Mouse (Mus musculus) C2C12 (cell line): ENCODE results near the gene Trp53tg5. TPM values are rescaled to one million over a fixed set of nuclear protein-coding genes. Genes with fewer than 3 reads are reported as not detected.
A peak's percentile ranks its signal among the peaks of the same experiment; 100 is the strongest.

ENCODE experiments used
- H3K27me3 ChIP-seq: one replicate; pipeline ENCODE4 v1.6.1; 2011; ENCODE audit not compliant: control insufficient read depth, insufficient read depth, insufficient read length
- H3K36me3 ChIP-seq: one replicate; pipeline ENCODE4 v1.6.1; 2011; ENCODE audit not compliant: control insufficient read depth, insufficient read depth
- H3K4me3 ChIP-seq: one replicate; pipeline ENCODE4 v1.5.1; 2011; ENCODE audit warnings: mild to moderate bottlenecking, control low read depth; ENCODE audit not compliant: poor library complexity, insufficient read depth, severe bottlenecking
- H3K79me2 ChIP-seq: one replicate; pipeline ENCODE4 v1.6.1; 2011; ENCODE audit not compliant: control insufficient read depth, insufficient read depth
- H3K79me3 ChIP-seq: one replicate; pipeline ENCODE4 v1.6.1; 2011; ENCODE audit warnings: low read depth, control low read depth
- H3ac ChIP-seq: one replicate; pipeline ENCODE3; 2011; ENCODE audit warnings: low read depth; ENCODE audit not compliant: control insufficient read depth, insufficient read length
- CEBPB ChIP-seq: IDR thresholded peaks from one replicate; pipeline ENCODE4 v1.6.1; 2011; ENCODE audit warnings: low read depth, mild to moderate bottlenecking, control low read depth, moderate library complexity
- CTCF ChIP-seq: IDR thresholded peaks from one replicate; pipeline ENCODE4 v1.5.1; 2011; ENCODE audit not compliant: control insufficient read depth, insufficient read depth, insufficient read length
- FOSL1 ChIP-seq: IDR thresholded peaks from one replicate; pipeline ENCODE4 v1.8.0; 2011; ENCODE audit warnings: mild to moderate bottlenecking, low read length; ENCODE audit not compliant: poor library complexity, insufficient read depth, severe bottlenecking
- MAX ChIP-seq: IDR thresholded peaks from one replicate; pipeline ENCODE4 v1.6.1; 2011; ENCODE audit warnings: mild to moderate bottlenecking, control low read depth
- MYOD1 ChIP-seq: IDR thresholded peaks from one replicate; pipeline ENCODE4 v1.6.1; 2011; ENCODE audit warnings: low read depth; ENCODE audit not compliant: control insufficient read depth, insufficient read length
- MYOG ChIP-seq: IDR thresholded peaks from one replicate; pipeline ENCODE4 v1.6.1; 2011; ENCODE audit not compliant: control insufficient read depth, insufficient read length; ENCODE audit errors: extremely low read depth
- USF1 ChIP-seq: IDR thresholded peaks from one replicate; pipeline ENCODE4 v1.6.1; 2011; ENCODE audit warnings: low read depth, mild to moderate bottlenecking, control low read depth, moderate library complexity
- polyA plus RNA-seq: library from polyadenylated mRNA; unstranded; fragments of >200 nt; fragmentation: generic; extraction: Trizol; gene quantifications from one replicate; pipeline ENCODE4 v1.2.1, GENCODE M21; 2012; ENCODE audit warnings: missing spikeins

Trp53tg5 gene
- polyA plus RNA-seq, 1 experiment: not detected

GRCm38 (mm10) chr2:164465161-164465560, 8.4 kb downstream of the Trp53tg5 start:
- Histone ChIP-seq H3K79me2 (peaks cover 33% of the 10 kb centered on the region), H3K36me3 (peaks cover 42% of the 10 kb centered on the region), H3K4me3 (no peak overlapping the region), H3K27me3 (no peaks in the 10 kb centered on the region), H3ac (no peak overlapping the region), H3K79me3 (peaks cover 20% of the 10 kb centered on the region)
- TF ChIP-seq USF1 (no peak), CEBPB (no peak)

GRCm38 (mm10) chr2:164460745-164461551, 12.6 kb downstream of the Trp53tg5 start, which contains the start of gene Gm20458:
Gene Gm20458, plus strand, starts transcription at chr2:164460967.
- peaks cover 20% of the 10 kb centered on the region for H3K79me3 ChIP-seq
- peak within 1 kb of the TSS; percentile 74 for H3K4me3 ChIP-seq
- TF ChIP-seq MYOG (no peak), MAX (peak; percentile 61)
- peaks cover 33% of the 10 kb centered on the region for H3K36me3 ChIP-seq
- peaks cover 33% of the 10 kb centered on the region for H3K79me2 ChIP-seq
- peak within 1 kb of the TSS; percentile 88 for H3ac ChIP-seq
- H3K27me3 ChIP-seq: no peaks in the 10 kb centered on the region

GRCm38 (mm10) chr2:164458535-164458934, 15.0 kb downstream of the Trp53tg5 start:
- no peak overlapping the region for H3ac ChIP-seq
- TF ChIP-seq MAX (no peak), CTCF (no peak)
- H3K36me3 ChIP-seq: peaks cover 13% of the 10 kb centered on the region
- no peaks in the 10 kb centered on the region for H3K27me3 ChIP-seq
- H3K79me3 ChIP-seq: peaks cover 19% of the 10 kb centered on the region
- peaks cover 26% of the 10 kb centered on the region for H3K79me2 ChIP-seq
- no peak overlapping the region for H3K4me3 ChIP-seq

GRCm38 (mm10) chr2:164457942-164458341, 15.6 kb downstream of the Trp53tg5 start:
- peaks cover 16% of the 10 kb centered on the region for H3K79me3 ChIP-seq
- H3K27me3 ChIP-seq: no peaks in the 10 kb centered on the region
- no peak overlapping the region for H3K4me3 ChIP-seq
- TF ChIP-seq USF1 (peak; percentile 24), MYOD1 (no peak), FOSL1 (no peak)
- peaks cover 7% of the 10 kb centered on the region for H3K36me3 ChIP-seq
- H3ac ChIP-seq: no peak overlapping the region
- H3K79me2 ChIP-seq: peaks cover 20% of the 10 kb centered on the region

- no peaks in the 10 kb centered on the region for H3K27me3 ChIP-seq
These were observed 16.6 kb downstream of the Trp53tg5 start, which contains the start of gene Sys1 for GRCm38 (mm10) chr2:164456864-164457300. Gene Sys1, plus strand, starts transcription at chr2:164456964.

GRCm38 (mm10) chr2:164456413-164456812, 17.1 kb downstream of the Trp53tg5 start:
- Histone ChIP-seq H3K79me2 (peaks cover 4% of the 10 kb centered on the region), H3K4me3 (no peak overlapping the region), H3K79me3 (peaks cover 2% of the 10 kb centered on the region), H3ac (no peak overlapping the region), H3K36me3 (no peaks in the 10 kb centered on the region), H3K27me3 (no peaks in the 10 kb centered on the region)
- TF ChIP-seq MYOD1 (no peak), CTCF (no peak), CEBPB (no peak), MYOG (no peak), FOSL1 (no peak)

More at GRCm38 (mm10) chr2:164456864-164457300, 16.6 kb downstream of the Trp53tg5 start, which contains the start of gene Sys1:
- Histone ChIP-seq H3K4me3 (no peak within 1 kb of the TSS), H3ac (peak within 1 kb of the TSS; percentile 38), H3K36me3 (no peaks in the 10 kb centered on the region), H3K79me2 (peaks cover 9% of the 10 kb centered on the region), H3K79me3 (peaks cover 7% of the 10 kb centered on the region)
- no peak for TF ChIP-seq MYOG
- no peak for TF ChIP-seq CTCF
- no peak for TF ChIP-seq MYOD1
- no peak for TF ChIP-seq MAX
- no peak for TF ChIP-seq FOSL1
- TF ChIP-seq USF1: no peak
- no peak for TF ChIP-seq CEBPB
